Comparison of ENCODE assay signal across 30 mouse cellular contexts in the genomic region with DNA sequence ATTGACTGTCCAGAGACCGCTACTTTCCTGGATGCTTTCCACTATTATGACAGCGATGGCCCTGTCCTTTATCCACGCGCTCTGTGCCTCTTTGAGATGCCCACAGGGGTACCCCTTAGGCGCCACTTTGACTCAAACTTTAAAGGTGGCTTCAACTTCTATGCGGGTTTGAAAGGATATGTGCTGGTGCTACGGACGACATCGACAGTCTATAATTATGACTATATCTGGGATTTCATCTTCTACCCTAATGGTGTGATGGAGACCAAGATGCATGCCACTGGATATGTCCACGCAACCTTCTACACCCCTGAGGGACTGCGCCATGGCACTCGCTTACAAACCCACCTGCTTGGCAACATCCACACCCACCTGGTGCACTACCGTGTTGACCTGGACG. TPM values are rescaled to one million over a fixed set of nuclear protein-coding genes. Genes with fewer than 3 reads are reported as not detected.
DNase-seq lines count a peak whose midpoint lies in the region; ATAC-seq lines count a peak whose summit lies in the region.
"Had no signal": no experiment of that assay in that cellular context is flagged by ENCODE, and none has a peak within 500 bp of the region (broad histone marks: within the 10 kb centered on the region; RNA-seq: fewer than 3 reads in every experiment).

No protein-coding gene starts in this region.

- H3K4me2 ChIP-seq in heart, embryonic 11.5 days, result no peak overlapping the region
- H3K4me2 ChIP-seq in heart, embryonic 12.5 days, result no peak overlapping the region
- H3K4me2 ChIP-seq: embryonic facial prominence, embryonic 12.5 days; forebrain, embryonic 13.5 days; forebrain, embryonic 15.5 days had no signal

- DNase-seq in heart, adult 11 months, result peak; percentile 68
- peak; percentile 2 for DNase-seq in heart, postnatal 4 days
- peak; percentile 0 for DNase-seq in embryonic facial prominence, embryonic 10.5 days (ENCODE audit: low spot score)
- no peak for DNase-seq in adrenal gland, adult 2 months
- DNase-seq: adrenal gland, postnatal 10 days; adrenal gland, postnatal 25 days; B cell, adult 2 months; cerebellum, adult 11 months; cerebellum, adult 18-20 months; cerebellum, adult 8-10 months; cerebellum, adult 9-11 months; cerebellum, postnatal 14 days; cerebellum, postnatal 36 days; embryo, embryonic 11 days had no signal

- H3K36me3 ChIP-seq in heart, embryonic 11.5 days (ENCODE audit: control insufficient read depth, insufficient read depth, low read length), result no peaks in the 10 kb centered on the region
- no peaks in the 10 kb centered on the region for H3K36me3 ChIP-seq in heart, embryonic 12.5 days
- H3K36me3 ChIP-seq in embryonic facial prominence, embryonic 10.5 days (replicated peaks), result no peaks in the 10 kb centered on the region
- H3K36me3 ChIP-seq: embryonic facial prominence, embryonic 12.5 days; forebrain, embryonic 15.5 days; G1E had no signal

- no peak overlapping the region for H3K4me3 ChIP-seq in heart, embryonic 11.5 days (ENCODE audit: low read depth, low read length)
- H3K4me3 ChIP-seq in heart, embryonic 12.5 days, result no peak overlapping the region
- no peak overlapping the region for H3K4me3 ChIP-seq in embryonic facial prominence, embryonic 10.5 days
- H3K4me3 ChIP-seq: embryonic facial prominence, embryonic 12.5 days; forebrain, embryonic 13.5 days; forebrain, embryonic 15.5 days had no signal

- no peaks in the 10 kb centered on the region for H3K9me3 ChIP-seq in heart, embryonic 11.5 days (replicated peaks; ENCODE audit: control insufficient read depth, low read length)
- H3K9me3 ChIP-seq in heart, embryonic 12.5 days (replicated peaks), result no peaks in the 10 kb centered on the region
- no peaks in the 10 kb centered on the region for H3K9me3 ChIP-seq in embryonic facial prominence, embryonic 10.5 days
- H3K9me3 ChIP-seq: embryonic facial prominence, embryonic 12.5 days; forebrain, embryonic 13.5 days; forebrain, embryonic 15.5 days; G1E had no signal

- H3K4me1 ChIP-seq in heart, embryonic 11.5 days (ENCODE audit: control insufficient read depth, insufficient read depth, low read length), result no peaks in the 10 kb centered on the region
- no peaks in the 10 kb centered on the region for H3K4me1 ChIP-seq in heart, embryonic 12.5 days (replicated peaks)
- no peaks in the 10 kb centered on the region; the same call in 1 of the 2 replicates for H3K4me1 ChIP-seq in embryonic facial prominence, embryonic 10.5 days
- H3K4me1 ChIP-seq: embryonic facial prominence, embryonic 12.5 days; forebrain, embryonic 13.5 days; forebrain, embryonic 15.5 days had no signal

- ATAC-seq in heart, embryonic 11.5 days (replicated peaks; ENCODE audit: insufficient number of reproducible peaks, low FRiP score, low TSS enrichment), result no peak
- ATAC-seq in heart, embryonic 12.5 days (ENCODE audit: insufficient number of reproducible peaks, low FRiP score), result no peak
- ATAC-seq: activated CD4-positive, CD25-positive, alpha-beta regulatory T cell, adult 4 months; CD4-positive, CD25-positive, alpha-beta regulatory T cell, adult 4 months; forebrain, embryonic 13.5 days; forebrain, embryonic 15.5 days; Patski had no signal

- no peak overlapping the region for H3K27ac ChIP-seq in heart, embryonic 11.5 days (ENCODE audit: low read depth, low read length)
- H3K27ac ChIP-seq in heart, embryonic 12.5 days (ENCODE audit: poor library complexity, severe bottlenecking), result no peak overlapping the region
- H3K27ac ChIP-seq in embryonic facial prominence, embryonic 10.5 days (replicated peaks), result no peak overlapping the region
- H3K27ac ChIP-seq: embryonic facial prominence, embryonic 12.5 days; forebrain, embryonic 13.5 days; forebrain, embryonic 15.5 days had no signal

- no peaks in the 10 kb centered on the region for H3K27me3 ChIP-seq in heart, embryonic 11.5 days (ENCODE audit: control insufficient read depth, insufficient read depth, low read length)
- H3K27me3 ChIP-seq in heart, embryonic 12.5 days (replicated peaks), result no peaks in the 10 kb centered on the region
- H3K27me3 ChIP-seq in embryonic facial prominence, embryonic 10.5 days (replicated peaks; ENCODE audit: low read depth, poor library complexity, severe bottlenecking), result no peaks in the 10 kb centered on the region
- H3K27me3 ChIP-seq: CH12.LX; embryonic facial prominence, embryonic 12.5 days; forebrain, embryonic 13.5 days; forebrain, embryonic 15.5 days; Patski had no signal

- H3K9ac ChIP-seq in heart, embryonic 11.5 days (ENCODE audit: low read depth, low read length), result no peak overlapping the region
- no peak overlapping the region for H3K9ac ChIP-seq in heart, embryonic 12.5 days
- H3K9ac ChIP-seq: embryonic facial prominence, embryonic 12.5 days; forebrain, embryonic 13.5 days; forebrain, embryonic 15.5 days had no signal

- 91% methylated on average over 14 of the region's 14 CpGs for WGBS in heart, embryonic 11.5 days (ENCODE audit: insufficient replicate concordance)
- WGBS in heart, embryonic 12.5 days, result 87% methylated on average over 14 of the region's 14 CpGs
- WGBS in embryonic facial prominence, embryonic 10.5 days, result 92% methylated on average over 14 of the region's 14 CpGs

RNA-seq across cellular contexts. Expression of a gene that starts 23.3 kb away (rescaled TPM):
- 0.08 and 0.14 TPM in 2 replicates for polyA plus RNA-seq in heart, embryonic 11.5 days (2014; fragmentation: Nextera tagmentation; extraction: Ambion mirVana)
- total RNA-seq in heart, postnatal 4 days (2021), result not detected
- polyA plus RNA-seq in heart, embryonic 12.5 days (2016; fragmentation: Nextera tagmentation; extraction: Ambion mirVana), result 0.10 TPM in 1 of 2 replicates, not detected in the other
- not detected in 2 replicates for polyA plus RNA-seq in embryonic facial prominence, embryonic 10.5 days (2016; fragmentation: Nextera tagmentation; extraction: Ambion mirVana)
- not detected for total RNA-seq in adrenal gland, adult 2 months (2021)
- not detected in 2 replicates for polyA plus RNA-seq in adrenal gland, adult 2 months (2012; rRNA removed)
- total RNA-seq: adrenal gland, adult 18-20 months; adrenal gland, postnatal 25 days; adrenal gland, postnatal 4 days; CH12.LX; common myeloid progenitor, adult 5-6 weeks had no signal
- polyA plus RNA-seq: activated CD4-positive, CD25-positive, alpha-beta regulatory T cell, adult 4 months; brain, embryonic 14.5 days; CD4-positive, CD25-positive, alpha-beta regulatory T cell, adult 4 months; embryonic facial prominence, embryonic 12.5 days; embryonic facial prominence, embryonic 14.5 days; forebrain, embryonic 11.5 days; forebrain, embryonic 13.5 days; forebrain, embryonic 15.5 days; G1E; Patski had no signal

RNA-seq across cellular contexts. Expression of a gene that starts 33.7 kb away (rescaled TPM):
- polyA plus RNA-seq in heart, embryonic 11.5 days (2014; fragmentation: Nextera tagmentation; extraction: Ambion mirVana), result not detected in 2 replicates
- not detected for total RNA-seq in heart, postnatal 4 days (2021)
- not detected in 2 replicates for polyA plus RNA-seq in heart, embryonic 12.5 days (2016; fragmentation: Nextera tagmentation; extraction: Ambion mirVana)
- 0.07 TPM in 1 of 2 replicates, not detected in the other for polyA plus RNA-seq in embryonic facial prominence, embryonic 10.5 days (2016; fragmentation: Nextera tagmentation; extraction: Ambion mirVana)
- total RNA-seq in adrenal gland, adult 2 months (2021), result not detected
- not detected in 2 replicates for polyA plus RNA-seq in adrenal gland, adult 2 months (2012; rRNA removed)
- total RNA-seq: adrenal gland, adult 18-20 months; adrenal gland, postnatal 10 days; adrenal gland, postnatal 25 days had no signal
- polyA plus RNA-seq: activated CD4-positive, CD25-positive, alpha-beta regulatory T cell, adult 4 months; embryonic facial prominence, embryonic 12.5 days; forebrain, embryonic 11.5 days; forebrain, embryonic 13.5 days; forebrain, embryonic 15.5 days; G1E had no signal
